Mouse (Mus musculus): ENCODE measurements at regions not wholly inside any gene's neighbourhood (a gene's known extent, or its start where the extent isn't known, plus 50 kb on each side); places are given as distances from the start of the nearest gene placed in this dataset.

DNA sequence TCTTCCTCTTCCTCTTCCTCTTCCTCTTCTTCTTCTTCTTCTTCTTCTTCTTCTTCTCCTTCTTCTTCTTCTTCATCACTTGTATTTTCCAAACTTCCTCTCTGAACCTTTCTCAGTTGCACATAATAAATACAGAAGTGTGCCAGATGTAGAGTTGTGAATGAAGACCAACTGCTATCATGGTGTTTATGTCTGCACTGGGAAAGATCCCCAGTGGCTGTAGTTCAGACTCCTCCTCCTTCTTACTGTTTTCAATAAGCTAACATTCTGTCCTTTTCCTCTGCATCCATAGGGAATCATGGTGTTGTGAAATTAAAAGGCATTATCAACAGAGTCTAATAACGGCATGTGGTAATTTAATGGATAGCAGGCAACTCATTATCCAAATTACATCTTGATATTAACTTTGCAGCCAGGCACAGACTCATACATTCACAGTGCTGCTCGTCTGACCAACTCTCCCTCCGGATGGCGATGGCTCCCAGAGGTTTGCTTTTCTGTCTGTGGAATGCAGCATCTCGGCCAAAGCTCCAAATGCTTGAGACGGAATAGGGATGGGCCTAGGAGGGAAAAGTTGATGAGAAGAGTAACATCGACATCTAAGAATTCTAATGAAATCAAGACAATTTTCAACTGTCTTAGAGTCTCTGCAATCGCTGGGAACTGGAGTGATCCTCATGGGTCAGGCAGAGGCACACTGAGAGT, 219.6 kb downstream of the Irs2 start:
- no peak for TF ChIP-seq CTCF (IDR thresholded peaks at IDR 0.05; ENCODE audit: extremely low read depth, insufficient read depth, insufficient read length, insufficient replicate concordance)
- TF ChIP-seq POLR2A (IDR thresholded peaks at IDR 0.05; ENCODE audit: low read depth, low read length): no peak
